Mouse (Mus musculus): ENCODE measurements at regions not wholly inside any gene's neighbourhood (a gene's known extent, or its start where the extent isn't known, plus 50 kb on each side); places are given as distances from the start of the nearest gene placed in this dataset.

- DNase-seq (ENCODE audit: low spot score) = peak; percentile 23
- TF ChIP-seq POLR2A (IDR thresholded peaks at IDR 0.05; ENCODE audit: borderline replicate concordance, extremely low read depth, insufficient read depth, insufficient read length) = no peak
- Histone ChIP-seq H3K4me3 (replicated peaks; ENCODE audit: low read length) (no peak overlapping the region), H3K27ac (replicated peaks; ENCODE audit: low read depth, low read length) (no peak overlapping the region), H3K9me3 (ENCODE audit: control insufficient read depth, low read length) (no peaks in the 10 kb centered on the region), H3K27me3 (ENCODE audit: control insufficient read depth, insufficient read depth, low read length) (no peaks in the 10 kb centered on the region), H3K4me2 (replicated peaks; ENCODE audit: low read depth, low read length, severe bottlenecking) (0 out of 2 replicates have a peak overlapping the region, but pooled peaks have one; percentile 3), H3K36me3 (ENCODE audit: control insufficient read depth, insufficient read depth, low read length) (no peaks in the 10 kb centered on the region), H3K4me1 (ENCODE audit: control insufficient read depth, insufficient read depth, low read length) (peaks cover 10% of the 10 kb centered on the region; the same call in 1 of the 2 replicates), H3K9ac (ENCODE audit: low read depth, low read length, severe bottlenecking) (no peak overlapping the region)
- WGBS = 49% methylated on average over 14 of the region's 14 CpGs
- no peak for ATAC-seq (ENCODE audit: low FRiP score, low read depth)
Observed at GRCm38 (mm10) chr3:153077846-153078703, 96.0 kb upstream of the St6galnac5 start.

GRCm38 (mm10) chr3:153072200-153072919 lies 90.3 kb upstream of the St6galnac5 start:
- WGBS = 56% methylated on average over 10 of the region's 10 CpGs
- H3K9ac ChIP-seq (ENCODE audit: low read depth, low read length, severe bottlenecking) = no peak overlapping the region
- DNase-seq (ENCODE audit: low spot score) = no peak

GRCm38 (mm10) chr3:153071549-153071948 lies 89.5 kb upstream of the St6galnac5 start:
- Histone ChIP-seq H3K4me1 (ENCODE audit: control insufficient read depth, insufficient read depth, low read length) (no peaks in the 10 kb centered on the region), H3K36me3 (ENCODE audit: control insufficient read depth, insufficient read depth, low read length) (no peaks in the 10 kb centered on the region), H3K4me2 (replicated peaks; ENCODE audit: low read depth, low read length, severe bottlenecking) (no peak overlapping the region), H3K9me3 (ENCODE audit: control insufficient read depth, low read length) (no peaks in the 10 kb centered on the region), H3K27me3 (ENCODE audit: control insufficient read depth, insufficient read depth, low read length) (no peaks in the 10 kb centered on the region), H3K27ac (replicated peaks; ENCODE audit: low read depth, low read length) (no peak overlapping the region), H3K4me3 (replicated peaks; ENCODE audit: low read length) (no peak overlapping the region), H3K9ac (ENCODE audit: low read depth, low read length, severe bottlenecking) (no peak overlapping the region)
- no peak for ATAC-seq (ENCODE audit: low FRiP score, low read depth)
- no peak for DNase-seq (ENCODE audit: low spot score)
- no peak for TF ChIP-seq POLR2A (IDR thresholded peaks at IDR 0.05; ENCODE audit: borderline replicate concordance, extremely low read depth, insufficient read depth, insufficient read length)
- 89% methylated on average over 8 of the region's 8 CpGs for WGBS

More at GRCm38 (mm10) chr3:153072200-153072919, 90.3 kb upstream of the St6galnac5 start:
- no peak for TF ChIP-seq POLR2A (IDR thresholded peaks at IDR 0.05; ENCODE audit: borderline replicate concordance, extremely low read depth, insufficient read depth, insufficient read length)
- Histone ChIP-seq H3K27ac (replicated peaks; ENCODE audit: low read depth, low read length) (no peak overlapping the region), H3K27me3 (ENCODE audit: control insufficient read depth, insufficient read depth, low read length) (no peaks in the 10 kb centered on the region), H3K4me1 (ENCODE audit: control insufficient read depth, insufficient read depth, low read length) (no peaks in the 10 kb centered on the region), H3K36me3 (ENCODE audit: control insufficient read depth, insufficient read depth, low read length) (no peaks in the 10 kb centered on the region), H3K9me3 (ENCODE audit: control insufficient read depth, low read length) (no peaks in the 10 kb centered on the region), H3K4me2 (replicated peaks; ENCODE audit: low read depth, low read length, severe bottlenecking) (no peak overlapping the region), H3K4me3 (replicated peaks; ENCODE audit: low read length) (no peak overlapping the region)
- no peak for ATAC-seq (ENCODE audit: low FRiP score, low read depth)

GRCm38 (mm10) chr3:153071123-153071522 lies 89.1 kb upstream of the St6galnac5 start:
- Histone ChIP-seq H3K9ac (ENCODE audit: low read depth, low read length, severe bottlenecking) (no peak overlapping the region; the same call in 1 of the 2 replicates), H3K27me3 (ENCODE audit: control insufficient read depth, insufficient read depth, low read length) (no peaks in the 10 kb centered on the region), H3K9me3 (ENCODE audit: control insufficient read depth, low read length) (no peaks in the 10 kb centered on the region), H3K36me3 (ENCODE audit: control insufficient read depth, insufficient read depth, low read length) (no peaks in the 10 kb centered on the region), H3K4me2 (replicated peaks; ENCODE audit: low read depth, low read length, severe bottlenecking) (no peak overlapping the region), H3K27ac (replicated peaks; ENCODE audit: low read depth, low read length) (no peak overlapping the region), H3K4me1 (ENCODE audit: control insufficient read depth, insufficient read depth, low read length) (no peaks in the 10 kb centered on the region), H3K4me3 (replicated peaks; ENCODE audit: low read length) (no peak overlapping the region)
- TF ChIP-seq POLR2A (IDR thresholded peaks at IDR 0.05; ENCODE audit: borderline replicate concordance, extremely low read depth, insufficient read depth, insufficient read length) = no peak
- DNase-seq (ENCODE audit: low spot score) (no peak), ATAC-seq (ENCODE audit: low FRiP score, low read depth) (no peak)
- WGBS = 84% methylated on average over 3 of the region's 3 CpGs

- TF ChIP-seq POLR2A (IDR thresholded peaks at IDR 0.05; ENCODE audit: borderline replicate concordance, extremely low read depth, insufficient read depth, insufficient read length) = no peak
- Histone ChIP-seq H3K9me3 (ENCODE audit: control insufficient read depth, low read length) (no peaks in the 10 kb centered on the region), H3K27me3 (ENCODE audit: control insufficient read depth, insufficient read depth, low read length) (no peaks in the 10 kb centered on the region), H3K4me1 (ENCODE audit: control insufficient read depth, insufficient read depth, low read length) (no peaks in the 10 kb centered on the region), H3K4me3 (replicated peaks; ENCODE audit: low read length) (no peak overlapping the region), H3K36me3 (ENCODE audit: control insufficient read depth, insufficient read depth, low read length) (no peaks in the 10 kb centered on the region), H3K27ac (replicated peaks; ENCODE audit: low read depth, low read length) (no peak overlapping the region), H3K9ac (ENCODE audit: low read depth, low read length, severe bottlenecking) (no peak overlapping the region), H3K4me2 (replicated peaks; ENCODE audit: low read depth, low read length, severe bottlenecking) (no peak overlapping the region)
- 78% methylated on average over 3 of the region's 3 CpGs for WGBS
- ATAC-seq (ENCODE audit: low FRiP score, low read depth) (no peak), DNase-seq (ENCODE audit: low spot score) (no peak)
Observed at GRCm38 (mm10) chr3:153065890-153066289, 83.8 kb upstream of the St6galnac5 start.

Measured in limb, embryonic 14.5 days (tissue).